Mouse (Mus musculus) limb, embryonic 14.5 days (tissue): Measurements from ENCODE around the gene Pgm5. TPM values are rescaled to one million over a fixed set of nuclear protein-coding genes. Genes with fewer than 3 reads are reported as not detected.

Experiments used
- ATAC-seq: fragments of 200-750 bp; cut with Nextera tagmentation; 2 replicates; pipeline ENCODE4 v1.8.0; 2017; ENCODE audit warnings: low read depth, moderate number of reproducible peaks, moderate TSS enrichment; ENCODE audit not compliant: low FRiP score
- DNase-seq: peaks from one replicate; pipeline ENCODE4 v3.0.0-alpha.2; 2015; ENCODE audit warnings: low spot score
- H3K27ac ChIP-seq: fragments of 300-500 bp; sonication (generic); replicated peaks from 2 replicates; pipeline ENCODE4 v1.5.1; 2014; ENCODE audit warnings: low read depth, mild to moderate bottlenecking, low read length, moderate library complexity, mixed read lengths
- H3K27me3 ChIP-seq: fragments of 300-500 bp; sonication (generic); 2 replicates; pipeline ENCODE4 v1.6.1; 2014; ENCODE audit warnings: low read length, mixed read lengths; ENCODE audit not compliant: control insufficient read depth, insufficient read depth
- H3K36me3 ChIP-seq: fragments of 300-500 bp; sonication (generic); 2 replicates; pipeline ENCODE4 v1.6.1; 2014; ENCODE audit warnings: mild to moderate bottlenecking, low read length, moderate library complexity, mixed read lengths; ENCODE audit not compliant: control insufficient read depth, insufficient read depth
- H3K4me1 ChIP-seq: fragments of 300-500 bp; sonication (generic); 2 replicates; pipeline ENCODE4 v1.6.1; 2014; ENCODE audit warnings: antibody characterized with exemption, low read length, mixed read lengths; ENCODE audit not compliant: control insufficient read depth, insufficient read depth
- H3K4me2 ChIP-seq: fragments of 300-500 bp; sonication (generic); replicated peaks from 2 replicates; pipeline ENCODE4 v1.6.1; 2014; ENCODE audit warnings: low read depth, mild to moderate bottlenecking, low read length, moderate library complexity; ENCODE audit not compliant: severe bottlenecking
- H3K4me3 ChIP-seq: fragments of 300-500 bp; sonication (generic); replicated peaks from 2 replicates; pipeline ENCODE4 v1.5.1; 2014; ENCODE audit warnings: low read length
- H3K9ac ChIP-seq: fragments of 300-500 bp; sonication (generic); 2 replicates; pipeline ENCODE4 v1.6.1; 2014; ENCODE audit warnings: mild to moderate bottlenecking, low read depth, low read length, moderate library complexity; ENCODE audit not compliant: severe bottlenecking
- H3K9me3 ChIP-seq: fragments of 300-500 bp; sonication (generic); 2 replicates; pipeline ENCODE4 v1.6.1; 2016; ENCODE audit warnings: low read length; ENCODE audit not compliant: control insufficient read depth
- POLR2A ChIP-seq: fragments of 200-500 bp; IDR thresholded peaks from 2 replicates; pipeline ENCODE4 v1.8.0; 2012; ENCODE audit warnings: inconsistent platforms, mild to moderate bottlenecking, moderate library complexity, borderline replicate concordance; ENCODE audit not compliant: insufficient read depth, insufficient read length; ENCODE audit errors: extremely low read depth
- WGBS: fragments of 180-500 bp; shearing (Covaris S2); extraction: QIAGEN DNeasy Blood & Tissue Kit; methylation state at CpG from one replicate; pipeline ENCODE4 v1.1.7; 2014; 5-methylcytosine and 5-hydroxymethylcytosine counted together
- polyA plus RNA-seq, 2 experiments: library from polyadenylated mRNA; depleted of rRNA in 1 of 2; stranded (reverse) in 1 of 2; unstranded in 1 of 2; fragments of >200 nt; fragmentation: Nextera tagmentation in 1 of 2; extraction: Ambion mirVana in 1 of 2; gene quantifications; 2 replicates each; pipeline versions ENCODE4 v1.2.1 to v1.2.3; 2012 to 2014

The Pgm5 gene
- polyA plus RNA-seq, 2 experiments = 2.6 to 18.2 TPM

DNA sequence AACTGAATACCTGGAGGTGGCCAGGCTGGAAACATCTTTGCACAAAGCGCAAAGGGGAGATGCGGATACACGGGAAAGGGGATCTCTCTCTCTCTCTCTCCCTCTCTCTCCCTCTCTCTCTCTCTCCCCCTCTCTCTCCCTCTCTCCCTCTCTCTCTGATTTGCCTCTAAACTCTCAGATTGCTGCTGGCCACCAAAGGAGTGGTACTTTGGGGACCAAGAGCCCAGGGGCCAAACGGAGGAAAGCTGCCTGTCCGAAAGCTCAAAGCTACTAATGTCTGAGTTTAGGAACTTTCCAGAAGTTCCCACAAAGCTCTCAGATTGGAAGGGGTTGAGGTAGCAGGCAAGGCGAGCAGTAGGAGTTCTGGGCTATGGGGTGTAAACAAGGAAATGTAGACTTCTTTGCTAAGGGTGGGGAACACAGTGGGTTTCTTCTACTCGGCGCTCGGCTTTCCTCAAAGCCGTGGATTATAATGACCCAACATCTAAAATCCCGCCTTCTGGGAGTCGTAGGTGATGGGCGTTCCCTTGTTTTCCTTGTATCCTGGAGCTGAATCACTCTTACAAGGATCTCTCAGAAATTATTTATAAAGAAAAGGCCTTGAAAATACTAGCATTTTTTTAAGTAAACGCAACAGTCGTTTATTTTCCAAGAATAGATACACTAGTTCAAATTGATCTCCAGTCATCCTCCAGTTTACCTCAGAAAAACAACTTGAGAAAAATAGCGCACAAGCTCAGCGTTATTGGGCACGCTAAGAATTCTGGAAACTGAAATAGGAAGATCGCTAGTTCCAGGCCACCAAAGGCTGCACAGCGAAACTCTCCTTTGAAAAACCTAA is 36.5 kb upstream of the Pgm5 start:
- no peaks in the 10 kb centered on the region for H3K9me3 ChIP-seq
- no peak overlapping the region for H3K4me3 ChIP-seq
- no peaks in the 10 kb centered on the region for H3K36me3 ChIP-seq
- H3K4me1 ChIP-seq = peaks cover 12% of the 10 kb centered on the region
- H3K27ac ChIP-seq = no peak overlapping the region
- H3K27me3 ChIP-seq = peaks cover 75% of the 10 kb centered on the region
- ATAC-seq = no peak
- no peak overlapping the region for H3K9ac ChIP-seq
- no peak overlapping the region for H3K4me2 ChIP-seq
- no peak for DNase-seq
- TF ChIP-seq POLR2A = no peak
- 3% methylated on average over 20 of the region's 20 CpGs for WGBS

DNA sequence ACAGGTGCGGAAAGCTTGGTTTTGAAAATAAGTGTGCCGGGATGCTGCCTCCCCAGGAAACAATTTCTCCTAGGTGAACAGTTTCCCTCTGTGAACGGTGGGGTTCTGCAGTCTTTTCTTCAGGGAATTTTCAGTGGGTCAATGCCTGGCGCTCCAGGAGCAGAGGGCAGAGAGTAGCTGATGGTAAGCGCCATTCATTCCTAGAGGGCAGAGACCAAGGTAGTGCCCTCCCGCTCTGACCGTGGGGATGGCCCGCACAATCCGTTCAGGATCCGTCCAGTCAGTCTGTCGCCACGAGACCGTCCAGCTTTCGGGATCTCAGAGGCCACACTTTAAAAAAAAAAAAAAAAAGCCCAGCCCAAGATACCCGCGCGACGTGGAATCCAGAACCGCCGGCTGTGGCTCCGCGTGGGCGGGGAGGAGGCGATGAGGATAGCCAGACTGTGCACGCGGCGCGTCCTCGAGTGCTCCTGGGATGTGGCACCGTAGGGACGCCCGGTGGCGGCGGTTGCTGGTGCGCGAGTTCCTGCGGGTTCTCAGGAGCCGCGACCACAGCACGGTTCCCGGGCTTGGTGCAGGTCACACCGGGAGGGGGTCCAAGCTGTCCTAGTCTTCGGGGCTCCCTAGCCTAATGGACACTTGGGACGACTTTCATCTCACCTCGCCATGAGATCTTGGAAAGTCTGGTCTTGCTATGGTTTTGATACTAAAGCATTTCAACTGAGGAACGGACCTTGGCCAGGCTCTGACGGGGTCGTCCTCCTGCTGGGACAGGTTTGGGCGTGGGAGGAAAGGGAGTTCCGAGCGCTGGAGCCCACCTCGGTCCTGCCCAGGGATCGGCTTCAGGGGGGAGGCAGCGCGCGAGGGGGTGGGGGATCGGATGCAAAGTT is 35.6 kb upstream of the Pgm5 start:
- H3K4me1 ChIP-seq = peaks cover 12% of the 10 kb centered on the region
- DNase-seq (no peak), ATAC-seq (no peak)
- H3K9ac ChIP-seq = no peak overlapping the region
- H3K27ac ChIP-seq = no peak overlapping the region
- H3K4me2 ChIP-seq = peak overlapping the region; percentile 35
- WGBS = under 1% methylated on average over 57 of the region's 57 CpGs
- peak overlapping the region; percentile 18 for H3K4me3 ChIP-seq
- no peak for TF ChIP-seq POLR2A
- H3K27me3 ChIP-seq = peaks cover 67% of the 10 kb centered on the region
- no peaks in the 10 kb centered on the region for H3K36me3 ChIP-seq
- no peaks in the 10 kb centered on the region for H3K9me3 ChIP-seq

DNA sequence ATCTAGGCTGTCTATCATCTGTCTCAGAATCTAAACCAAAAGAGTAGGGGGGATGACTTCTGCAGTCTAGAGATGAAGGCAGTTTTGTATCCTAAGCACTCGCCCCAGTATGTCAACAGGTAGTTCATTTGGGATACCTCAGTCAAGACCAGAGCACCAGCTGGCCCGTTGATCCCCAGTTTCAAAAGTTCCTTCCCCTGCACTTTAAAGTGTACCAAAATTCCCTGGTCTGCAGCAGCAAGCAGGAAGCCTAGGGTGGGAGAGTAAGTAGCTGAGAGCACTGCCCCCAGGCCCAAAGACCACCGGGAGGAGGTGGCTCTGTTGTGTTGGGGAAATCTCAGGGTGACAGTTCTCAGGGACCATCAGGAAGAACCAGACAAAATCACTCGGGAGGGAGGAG is 34.9 kb upstream of the Pgm5 start:
- DNase-seq = no peak
- ATAC-seq = no peak
- Histone ChIP-seq H3K4me3 (no peak overlapping the region), H3K4me1 (peaks cover 12% of the 10 kb centered on the region), H3K9ac (no peak overlapping the region), H3K27ac (no peak overlapping the region), H3K36me3 (no peaks in the 10 kb centered on the region), H3K9me3 (no peaks in the 10 kb centered on the region), H3K4me2 (no peak overlapping the region), H3K27me3 (peaks cover 60% of the 10 kb centered on the region)
- no peak for TF ChIP-seq POLR2A
- WGBS = 12% methylated on average over 4 of the region's 4 CpGs

DNA sequence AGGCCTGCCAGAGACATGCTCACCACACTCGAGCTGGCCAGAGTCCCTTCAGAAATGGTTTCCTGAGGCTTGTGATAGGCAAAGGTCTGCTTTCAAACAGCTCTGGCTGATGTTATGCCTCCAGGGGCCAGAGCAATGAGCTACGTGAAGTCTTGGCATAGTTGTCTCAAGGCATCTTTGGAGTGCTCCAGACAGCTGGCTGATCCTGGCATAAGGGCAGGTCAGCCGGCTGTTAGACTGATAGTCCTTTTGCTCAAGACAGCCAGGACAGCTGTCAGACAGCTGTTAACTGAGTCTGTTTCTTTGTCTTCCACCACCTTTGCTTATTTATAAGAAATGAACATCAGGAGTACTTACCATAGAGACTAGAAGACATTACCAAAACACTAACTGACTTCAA is 25.2 kb upstream of the Pgm5 start:
- no peak for DNase-seq
- no peak overlapping the region for H3K27ac ChIP-seq
- H3K4me2 ChIP-seq = no peak overlapping the region
- no peaks in the 10 kb centered on the region for H3K9me3 ChIP-seq
- H3K4me3 ChIP-seq = no peak overlapping the region
- no peak overlapping the region for H3K9ac ChIP-seq
- H3K36me3 ChIP-seq = no peaks in the 10 kb centered on the region
- ATAC-seq = no peak
- WGBS = 64% methylated on average over 3 of the region's 3 CpGs
- no peaks in the 10 kb centered on the region for H3K4me1 ChIP-seq
- TF ChIP-seq POLR2A = no peak
- H3K27me3 ChIP-seq = no peaks in the 10 kb centered on the region

DNA sequence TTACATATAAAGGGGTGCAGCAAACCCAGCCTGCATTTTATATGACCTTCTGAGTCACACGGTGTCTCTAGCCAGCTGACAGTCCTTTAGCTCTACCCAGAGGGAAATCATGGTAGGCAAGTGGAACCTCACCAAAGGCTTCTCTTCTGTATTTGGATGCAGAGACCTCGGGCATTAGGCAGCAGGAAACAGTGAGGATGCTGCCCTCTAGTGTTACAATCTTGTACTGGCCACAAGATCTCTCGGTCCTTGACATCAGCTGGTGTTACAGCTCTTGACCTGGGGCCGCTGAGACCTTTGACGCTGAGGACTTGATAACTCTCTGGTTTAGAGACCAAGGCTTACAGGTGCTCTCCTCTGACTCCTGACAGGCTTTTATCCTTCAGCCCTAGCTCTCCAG is 23.8 kb upstream of the Pgm5 start:
- H3K4me3 ChIP-seq = no peak overlapping the region
- no peaks in the 10 kb centered on the region for H3K27me3 ChIP-seq
- no peak overlapping the region for H3K9ac ChIP-seq
- no peaks in the 10 kb centered on the region for H3K9me3 ChIP-seq
- no peak overlapping the region for H3K27ac ChIP-seq
- H3K4me1 ChIP-seq = no peaks in the 10 kb centered on the region
- no peaks in the 10 kb centered on the region for H3K36me3 ChIP-seq
- 15% methylated on average over 5 of the region's 5 CpGs for WGBS
- ATAC-seq (peak; percentile 68; the same call in 1 of the 2 replicates), DNase-seq (peak; percentile 74)
- no peak overlapping the region for H3K4me2 ChIP-seq
- no peak for TF ChIP-seq POLR2A
